Mouse (Mus musculus): ENCODE data around the gene Rnf8. TPM values are rescaled to one million over a fixed set of nuclear protein-coding genes. Genes with fewer than 3 reads are reported as not detected.
"Not testable (repeated sequence)": the region's sequence is repeated elsewhere in the genome, so short reads cannot be mapped to it uniquely, and the experiment has no call there.

Gene Rnf8
- polyA plus RNA-seq, 1 experiment from 2014 or later, result 87.2 TPM

GRCm38 (mm10) chr17:29586921-29587320 is 27.7 kb upstream of the Rnf8 start:
- 85% methylated on average over 9 of the region's 9 CpGs for WGBS
- Histone ChIP-seq H3K27ac (ENCODE audit: low read depth, low read length) (no peak overlapping the region), H3K36me3 (ENCODE audit: control insufficient read depth, insufficient read depth, low read length) (peaks cover 11% of the 10 kb centered on the region; the same call in 1 of the 2 replicates), H3K9ac (ENCODE audit: low read depth, low read length) (no peak overlapping the region), H3K9me3 (ENCODE audit: control insufficient read depth, low read length) (no peaks in the 10 kb centered on the region), H3K4me2 (replicated peaks; ENCODE audit: low read depth, low read length) (no peak overlapping the region), H3K27me3 (ENCODE audit: control insufficient read depth, insufficient read depth, low read length) (no peaks in the 10 kb centered on the region), H3K4me1 (ENCODE audit: control insufficient read depth, insufficient read depth, low read length) (peaks cover 3% of the 10 kb centered on the region; the same call in 1 of the 2 replicates), H3K4me3 (ENCODE audit: low read length) (no peak overlapping the region)
- no peak for ATAC-seq (ENCODE audit: low FRiP score, low TSS enrichment)

- Histone ChIP-seq H3K9me3 (ENCODE audit: control insufficient read depth, low read length) (no peaks in the 10 kb centered on the region), H3K4me2 (replicated peaks; ENCODE audit: low read depth, low read length) (no peak overlapping the region), H3K4me3 (ENCODE audit: low read length) (no peak overlapping the region), H3K36me3 (ENCODE audit: control insufficient read depth, insufficient read depth, low read length) (peaks cover 9% of the 10 kb centered on the region; the same call in 1 of the 2 replicates), H3K27ac (ENCODE audit: low read depth, low read length) (no peak overlapping the region), H3K27me3 (ENCODE audit: control insufficient read depth, insufficient read depth, low read length) (no peaks in the 10 kb centered on the region), H3K4me1 (ENCODE audit: control insufficient read depth, insufficient read depth, low read length) (peaks cover 3% of the 10 kb centered on the region; the same call in 1 of the 2 replicates), H3K9ac (ENCODE audit: low read depth, low read length) (no peak overlapping the region)
- no peak for ATAC-seq (ENCODE audit: low FRiP score, low TSS enrichment)
- 60% methylated on average over 11 of the region's 11 CpGs for WGBS
Measured at GRCm38 (mm10) chr17:29589221-29589898, 25.2 kb upstream of the Rnf8 start.

GRCm38 (mm10) chr17:29595891-29596770 is 18.5 kb upstream of the Rnf8 start:
- H3K27ac ChIP-seq (ENCODE audit: low read depth, low read length), result no peak overlapping the region
- H3K36me3 ChIP-seq (ENCODE audit: control insufficient read depth, insufficient read depth, low read length), result peaks cover 28% of the 10 kb centered on the region
- no peaks in the 10 kb centered on the region for H3K27me3 ChIP-seq (ENCODE audit: control insufficient read depth, insufficient read depth, low read length)
- H3K4me2 ChIP-seq (replicated peaks; ENCODE audit: low read depth, low read length), result no peak overlapping the region
- H3K9ac ChIP-seq (ENCODE audit: low read depth, low read length), result no peak overlapping the region
- no peaks in the 10 kb centered on the region for H3K9me3 ChIP-seq (ENCODE audit: control insufficient read depth, low read length)
- no peak for ATAC-seq (ENCODE audit: low FRiP score, low TSS enrichment)
- WGBS, result 79% methylated on average over 15 of the region's 15 CpGs
- no peak overlapping the region for H3K4me3 ChIP-seq (ENCODE audit: low read length)
- H3K4me1 ChIP-seq (ENCODE audit: control insufficient read depth, insufficient read depth, low read length), result no peaks in the 10 kb centered on the region

GRCm38 (mm10) chr17:29596771-29597132 is 17.8 kb upstream of the Rnf8 start:
- peaks cover 31% of the 10 kb centered on the region for H3K36me3 ChIP-seq (ENCODE audit: control insufficient read depth, insufficient read depth, low read length)

GRCm38 (mm10) chr17:29599051-29599450 is 15.5 kb upstream of the Rnf8 start:
- H3K4me1 ChIP-seq (ENCODE audit: control insufficient read depth, insufficient read depth, low read length), result no peaks in the 10 kb centered on the region
- H3K9ac ChIP-seq (ENCODE audit: low read depth, low read length), result no peak overlapping the region
- 92% methylated on average over 14 of the region's 14 CpGs for WGBS
- no peaks in the 10 kb centered on the region for H3K27me3 ChIP-seq (ENCODE audit: control insufficient read depth, insufficient read depth, low read length)
- H3K4me2 ChIP-seq (replicated peaks; ENCODE audit: low read depth, low read length), result no peak overlapping the region
- no peak for ATAC-seq (ENCODE audit: low FRiP score, low TSS enrichment)
- H3K4me3 ChIP-seq (ENCODE audit: low read length), result no peak overlapping the region
- no peaks in the 10 kb centered on the region for H3K9me3 ChIP-seq (ENCODE audit: control insufficient read depth, low read length)
- H3K36me3 ChIP-seq (ENCODE audit: control insufficient read depth, insufficient read depth, low read length), result peaks cover 35% of the 10 kb centered on the region
- H3K27ac ChIP-seq (ENCODE audit: low read depth, low read length), result no peak overlapping the region

More at GRCm38 (mm10) chr17:29596771-29597132, 17.8 kb upstream of the Rnf8 start:
- no peaks in the 10 kb centered on the region for H3K4me1 ChIP-seq (ENCODE audit: control insufficient read depth, insufficient read depth, low read length)
- no peak for ATAC-seq (ENCODE audit: low FRiP score, low TSS enrichment)
- H3K9ac ChIP-seq (ENCODE audit: low read depth, low read length), result no peak overlapping the region
- no peaks in the 10 kb centered on the region for H3K27me3 ChIP-seq (ENCODE audit: control insufficient read depth, insufficient read depth, low read length)
- no peak overlapping the region for H3K27ac ChIP-seq (ENCODE audit: low read depth, low read length)
- no peak overlapping the region for H3K4me3 ChIP-seq (ENCODE audit: low read length)
- H3K4me2 ChIP-seq (replicated peaks; ENCODE audit: low read depth, low read length), result no peak overlapping the region
- no peaks in the 10 kb centered on the region for H3K9me3 ChIP-seq (ENCODE audit: control insufficient read depth, low read length)
- WGBS, result 81% methylated on average over 13 of the region's 13 CpGs

GRCm38 (mm10) chr17:29599537-29599936 is 15.1 kb upstream of the Rnf8 start:
- Histone ChIP-seq H3K27ac (ENCODE audit: low read depth, low read length) (no peak overlapping the region), H3K27me3 (ENCODE audit: control insufficient read depth, insufficient read depth, low read length) (no peaks in the 10 kb centered on the region), H3K9me3 (ENCODE audit: control insufficient read depth, low read length) (no peaks in the 10 kb centered on the region), H3K4me3 (ENCODE audit: low read length) (no peak overlapping the region), H3K36me3 (ENCODE audit: control insufficient read depth, insufficient read depth, low read length) (peaks cover 38% of the 10 kb centered on the region), H3K4me1 (ENCODE audit: control insufficient read depth, insufficient read depth, low read length) (no peaks in the 10 kb centered on the region), H3K9ac (ENCODE audit: low read depth, low read length) (no peak overlapping the region), H3K4me2 (replicated peaks; ENCODE audit: low read depth, low read length) (no peak overlapping the region)
- no peak for ATAC-seq (ENCODE audit: low FRiP score, low TSS enrichment)
- WGBS, result 84% methylated on average over 8 of the region's 8 CpGs

- Histone ChIP-seq H3K9me3 (ENCODE audit: control insufficient read depth, low read length) (no peaks in the 10 kb centered on the region), H3K27ac (ENCODE audit: low read depth, low read length) (no peak overlapping the region), H3K4me2 (replicated peaks; ENCODE audit: low read depth, low read length) (no peak overlapping the region), H3K36me3 (ENCODE audit: control insufficient read depth, insufficient read depth, low read length) (peaks cover 33% of the 10 kb centered on the region; the same call in 1 of the 2 replicates), H3K4me3 (ENCODE audit: low read length) (no peak overlapping the region), H3K27me3 (ENCODE audit: control insufficient read depth, insufficient read depth, low read length) (no peaks in the 10 kb centered on the region), H3K9ac (ENCODE audit: low read depth, low read length) (no peak overlapping the region), H3K4me1 (ENCODE audit: control insufficient read depth, insufficient read depth, low read length) (no peaks in the 10 kb centered on the region)
- 60% methylated on average over 4 of the region's 4 CpGs for WGBS
- no peak for ATAC-seq (ENCODE audit: low FRiP score, low TSS enrichment)
Measured at GRCm38 (mm10) chr17:29601391-29601790, 13.2 kb upstream of the Rnf8 start.

- H3K9ac ChIP-seq (ENCODE audit: low read depth, low read length), result no peak overlapping the region
- no peak overlapping the region for H3K27ac ChIP-seq (ENCODE audit: low read depth, low read length)
- 26% methylated on average over 6 of the region's 6 CpGs for WGBS
- H3K4me1 ChIP-seq (ENCODE audit: control insufficient read depth, insufficient read depth, low read length), result no peaks in the 10 kb centered on the region
- H3K9me3 ChIP-seq (ENCODE audit: control insufficient read depth, low read length), result no peaks in the 10 kb centered on the region
- ATAC-seq (ENCODE audit: low FRiP score, low TSS enrichment), result no peak
- peaks cover 33% of the 10 kb centered on the region; the same call in 1 of the 2 replicates for H3K36me3 ChIP-seq (ENCODE audit: control insufficient read depth, insufficient read depth, low read length)
- no peak overlapping the region for H3K4me3 ChIP-seq (ENCODE audit: low read length)
- no peaks in the 10 kb centered on the region for H3K27me3 ChIP-seq (ENCODE audit: control insufficient read depth, insufficient read depth, low read length)
- H3K4me2 ChIP-seq (replicated peaks; ENCODE audit: low read depth, low read length), result no peak overlapping the region
Measured at GRCm38 (mm10) chr17:29603283-29603682, 11.3 kb upstream of the Rnf8 start.

- 87% methylated on average over 5 of the region's 5 CpGs for WGBS
- H3K9ac ChIP-seq (ENCODE audit: low read depth, low read length); H3K9me3 ChIP-seq (ENCODE audit: control insufficient read depth, low read length); H3K27ac ChIP-seq (ENCODE audit: low read depth, low read length); ATAC-seq (ENCODE audit: low FRiP score, low TSS enrichment); H3K4me3 ChIP-seq (ENCODE audit: low read length); H3K4me2 ChIP-seq (replicated peaks; ENCODE audit: low read depth, low read length); H3K27me3 ChIP-seq (ENCODE audit: control insufficient read depth, insufficient read depth, low read length); H3K36me3 ChIP-seq (ENCODE audit: control insufficient read depth, insufficient read depth, low read length): not testable (repeated sequence)
- peaks cover 15% of the 10 kb centered on the region; the same call in 1 of the 2 replicates for H3K4me1 ChIP-seq (ENCODE audit: control insufficient read depth, insufficient read depth, low read length)
Measured at GRCm38 (mm10) chr17:29613453-29613852, 1.1 kb upstream of the Rnf8 start.
